Mouse (Mus musculus) liver, adult 2 months (tissue): Measurements from ENCODE around the gene Gas2l1. TPM values are rescaled to one million over a fixed set of nuclear protein-coding genes. Genes with fewer than 3 reads are reported as not detected.

Experiments used
- DNase-seq: peaks from one replicate; pipeline ENCODE4 v3.0.0-alpha.2; 2011; ENCODE audit warnings: low read depth, low spot score; ENCODE audit errors: extremely low read depth
- H3K27ac ChIP-seq: fragments of 200-500 bp; replicated peaks from 2 replicates; pipeline ENCODE4 v1.5.1; 2012; ENCODE audit warnings: low read depth, mild to moderate bottlenecking, control low read depth, inconsistent platforms, low read length; ENCODE audit not compliant: insufficient read depth
- H3K27me3 ChIP-seq: fragments of 200-500 bp; 2 replicates; pipeline ENCODE4 v1.6.1; 2012; ENCODE audit warnings: mild to moderate bottlenecking, moderate library complexity, low read length, inconsistent platforms; ENCODE audit not compliant: control insufficient read depth, insufficient read depth
- H3K36me3 ChIP-seq: fragments of 200-500 bp; 2 replicates; pipeline ENCODE4 v1.6.1; 2012; ENCODE audit warnings: low read length, inconsistent platforms; ENCODE audit not compliant: control insufficient read depth, insufficient read depth
- H3K4me1 ChIP-seq: fragments of 200-500 bp; 2 replicates; pipeline ENCODE4 v1.6.1; 2011; ENCODE audit warnings: low read length; ENCODE audit not compliant: control insufficient read depth, insufficient read depth
- H3K4me3 ChIP-seq: fragments of 200-500 bp; 2 replicates; pipeline ENCODE4 v1.5.1; 2011; ENCODE audit warnings: low read depth, mild to moderate bottlenecking, control low read depth, low read length, moderate library complexity; ENCODE audit not compliant: insufficient read depth
- H3K79me2 ChIP-seq: fragments of 200-500 bp; 2 replicates; pipeline ENCODE4 v1.6.1; 2012; ENCODE audit warnings: inconsistent platforms, mild to moderate bottlenecking, low read length, moderate library complexity; ENCODE audit not compliant: control insufficient read depth, insufficient read depth
- H3K9ac ChIP-seq: fragments of 200-500 bp; 2 replicates; pipeline ENCODE4 v1.6.1; 2012; ENCODE audit warnings: low read depth, mild to moderate bottlenecking, control low read depth, inconsistent platforms, low read length
- CTCF ChIP-seq: fragments of 200-500 bp; IDR thresholded peaks from 2 replicates; pipeline ENCODE4 v1.5.1; 2011; ENCODE audit warnings: low read depth, low read length, control low read depth
- POLR2A ChIP-seq: fragments of 200-500 bp; IDR thresholded peaks from 2 replicates; pipeline ENCODE4 v1.6.1; 2011; ENCODE audit warnings: low read length, control low read depth; ENCODE audit not compliant: insufficient read depth; ENCODE audit errors: extremely low read depth
- WGBS: fragments of 180-500 bp; shearing (Covaris S2); methylation state at CpG from one replicate; pipeline ENCODE4 v1.1.7; 2018; 5-methylcytosine and 5-hydroxymethylcytosine counted together
- polyA plus RNA-seq: library from polyadenylated mRNA; depleted of rRNA; stranded (reverse); fragments of >200 nt; gene quantifications from 2 replicates; pipeline ENCODE4 v1.2.3, GENCODE M21; 2012
- total RNA-seq: library from RNA; depleted of rRNA; stranded (reverse); fragments of >200 nt; gene quantifications from 2 replicates; pipeline ENCODE4 v1.2.3, GENCODE M21; 2014

The Gas2l1 gene
- total and polyA plus RNA-seq, 2 experiments, result 3.1 to 25.4 TPM

DNA sequence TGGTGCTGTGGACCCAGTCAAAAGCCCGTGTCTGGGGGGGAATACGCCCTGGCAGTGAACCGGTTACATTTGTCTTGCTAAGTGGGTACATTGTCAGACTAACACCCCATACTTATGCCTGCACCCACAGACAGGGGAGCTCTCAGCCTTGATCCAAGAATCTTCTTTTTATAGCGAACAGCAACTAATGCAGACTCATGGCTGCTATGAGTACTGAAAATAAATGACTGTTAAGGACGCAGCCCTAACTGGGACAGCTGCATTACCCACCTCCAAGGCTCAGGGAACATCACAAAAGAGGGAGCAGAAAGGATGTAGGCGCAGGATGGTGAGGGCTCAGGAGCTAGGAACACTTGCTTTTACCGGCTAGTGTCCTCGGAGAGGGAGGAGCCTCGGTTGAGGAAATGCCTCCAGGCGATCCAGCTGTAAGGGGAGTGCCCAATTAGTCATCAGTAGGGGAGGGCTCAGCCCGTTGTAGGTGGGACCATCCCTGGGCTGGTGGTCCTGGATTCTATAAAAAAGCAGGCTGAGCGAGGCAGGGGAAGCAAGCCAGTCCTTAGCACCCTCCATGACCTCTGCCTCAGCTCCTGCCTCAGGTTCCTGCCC lies 18.7 kb downstream of the Gas2l1 start:
- TF ChIP-seq CTCF (no peak), POLR2A (no peak)
- no peak for DNase-seq
- H3K9ac ChIP-seq, result no peak overlapping the region
- no peaks in the 10 kb centered on the region for H3K27me3 ChIP-seq
- H3K36me3 ChIP-seq, result peaks cover 5% of the 10 kb centered on the region; the same call in 1 of the 2 replicates
- no peaks in the 10 kb centered on the region for H3K4me1 ChIP-seq
- no peaks in the 10 kb centered on the region for H3K79me2 ChIP-seq
- WGBS, result 62% methylated on average over 12 of the region's 12 CpGs
- no peak overlapping the region for H3K27ac ChIP-seq
- H3K4me3 ChIP-seq, result no peak overlapping the region

DNA sequence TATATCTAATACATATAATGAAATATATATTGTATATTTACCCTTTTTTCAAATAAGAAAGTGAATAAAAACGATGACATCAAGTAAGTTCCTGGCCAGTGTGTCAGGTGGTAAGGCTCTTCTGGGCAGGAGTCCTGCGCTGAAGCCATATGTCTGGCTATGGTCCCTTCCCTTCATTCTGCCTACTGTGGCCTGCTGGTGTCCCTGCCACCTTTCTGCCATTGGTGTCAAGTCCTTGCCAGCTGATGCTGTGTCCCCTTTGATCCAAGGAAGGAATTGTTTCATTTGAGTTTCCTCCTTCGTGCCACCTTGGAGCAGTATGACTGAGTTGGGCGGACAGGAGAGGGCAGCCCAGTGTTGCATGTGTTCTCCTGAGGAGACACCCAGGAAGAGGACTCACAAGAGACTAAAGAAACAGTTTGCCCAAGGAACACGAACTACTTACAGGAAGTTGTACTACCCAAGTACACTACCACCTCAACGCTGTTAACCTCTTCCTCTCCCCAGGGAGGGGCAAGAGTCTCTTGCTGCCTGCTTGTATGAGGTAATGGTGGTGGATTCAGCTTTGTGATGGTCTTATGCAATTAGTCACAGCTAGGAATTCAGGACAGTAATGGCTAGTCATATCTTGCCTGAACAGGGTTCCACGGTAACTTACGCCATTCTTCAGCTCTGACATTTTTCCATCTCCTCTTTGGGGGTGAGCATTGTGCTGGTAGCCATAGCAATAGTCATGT lies 22.3 kb downstream of the Gas2l1 start:
- DNase-seq, result no peak

DNA sequence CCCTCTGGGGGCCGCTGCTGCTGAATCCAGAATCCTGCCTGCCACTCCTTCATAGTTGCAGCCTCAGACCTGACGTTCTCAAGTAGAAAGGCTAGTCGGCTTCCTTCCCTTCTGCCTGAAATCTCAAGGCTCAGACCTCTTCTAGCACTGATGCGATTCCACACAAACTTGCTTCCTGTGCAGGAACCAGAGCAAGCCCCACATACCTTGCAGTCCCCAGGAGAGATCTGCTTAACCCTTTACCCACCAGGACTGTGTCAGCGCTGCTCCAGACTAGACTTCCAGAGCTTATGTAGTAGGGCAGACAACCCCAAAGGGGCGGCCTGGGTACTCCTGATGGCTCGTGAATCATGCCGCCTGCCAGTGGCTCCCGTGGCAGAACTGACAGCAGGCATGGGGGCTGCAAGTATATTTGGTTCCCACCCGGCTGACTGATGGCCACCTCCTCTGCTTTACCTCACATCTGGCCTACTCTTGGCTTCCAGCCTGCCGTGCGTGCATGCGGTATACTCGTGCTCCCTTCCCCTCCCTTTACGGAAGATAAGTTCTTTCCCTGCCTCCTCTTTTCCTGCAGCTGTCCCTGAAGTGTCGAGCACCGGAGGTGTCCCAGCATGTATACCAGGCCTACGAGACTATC lies 23.9 kb downstream of the Gas2l1 start:
- H3K9ac ChIP-seq, result no peak overlapping the region
- no peaks in the 10 kb centered on the region for H3K79me2 ChIP-seq
- WGBS, result 89% methylated on average over 18 of the region's 18 CpGs
- H3K36me3 ChIP-seq, result peaks cover 16% of the 10 kb centered on the region
- H3K27ac ChIP-seq, result no peak overlapping the region
- TF ChIP-seq POLR2A, result no peak
- no peak for TF ChIP-seq CTCF
- no peak for DNase-seq
- no peak overlapping the region for H3K4me3 ChIP-seq
- no peaks in the 10 kb centered on the region for H3K4me1 ChIP-seq
- H3K27me3 ChIP-seq, result no peaks in the 10 kb centered on the region

More for the DNA sequence above, 22.3 kb downstream of the Gas2l1 start:
- H3K36me3 ChIP-seq, result peaks cover 9% of the 10 kb centered on the region
- no peaks in the 10 kb centered on the region for H3K27me3 ChIP-seq
- no peak overlapping the region for H3K27ac ChIP-seq
- H3K79me2 ChIP-seq, result no peaks in the 10 kb centered on the region
- H3K4me3 ChIP-seq, result no peak overlapping the region
- no peak for TF ChIP-seq CTCF
- TF ChIP-seq POLR2A, result no peak
- no peaks in the 10 kb centered on the region for H3K4me1 ChIP-seq
- 87% methylated on average over 8 of the region's 8 CpGs for WGBS
- H3K9ac ChIP-seq, result no peak overlapping the region

DNA sequence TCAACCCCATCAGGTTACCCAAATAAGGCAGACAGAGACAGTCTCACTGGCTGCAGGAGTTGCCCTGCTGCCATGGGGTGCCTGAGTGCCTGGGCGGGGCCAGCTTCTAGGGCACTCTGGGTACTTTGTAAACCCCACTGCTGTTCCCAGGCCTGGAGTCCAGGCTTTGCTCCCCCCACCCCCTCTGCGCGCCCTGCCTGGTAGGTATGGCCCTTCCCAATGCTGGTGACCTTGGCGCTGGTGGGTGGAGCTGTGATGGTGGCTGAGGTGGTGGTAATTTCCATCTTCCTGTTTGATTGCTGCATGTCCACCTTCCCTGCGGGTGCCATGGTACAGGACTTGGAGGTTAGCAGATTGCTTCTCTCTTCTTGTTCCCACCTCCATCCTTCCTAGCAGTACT lies 24.5 kb downstream of the Gas2l1 start:
- TF ChIP-seq CTCF, result no peak
- no peak for TF ChIP-seq POLR2A
- H3K36me3 ChIP-seq, result peaks cover 20% of the 10 kb centered on the region
- no peaks in the 10 kb centered on the region for H3K27me3 ChIP-seq
- H3K4me3 ChIP-seq, result no peak overlapping the region
- no peak overlapping the region for H3K27ac ChIP-seq
- 94% methylated on average over 5 of the region's 5 CpGs for WGBS
- H3K4me1 ChIP-seq, result no peaks in the 10 kb centered on the region
- no peaks in the 10 kb centered on the region for H3K79me2 ChIP-seq
- no peak for DNase-seq
- no peak overlapping the region for H3K9ac ChIP-seq

GRCm38 (mm10) chr11:5037146-5037854 lies 27.8 kb downstream of the Gas2l1 start:
- WGBS, result 70% methylated on average over 8 of the region's 8 CpGs
- Histone ChIP-seq H3K27ac (no peak overlapping the region), H3K4me3 (no peak overlapping the region), H3K4me1 (no peaks in the 10 kb centered on the region), H3K27me3 (no peaks in the 10 kb centered on the region), H3K9ac (no peak overlapping the region), H3K79me2 (no peaks in the 10 kb centered on the region), H3K36me3 (peaks cover 37% of the 10 kb centered on the region)
- DNase-seq, result no peak
- TF ChIP-seq POLR2A, result no peak
- TF ChIP-seq CTCF, result no peak
